Comparison of ENCODE assay signal across 13 mouse cellular contexts in the genomic region with DNA sequence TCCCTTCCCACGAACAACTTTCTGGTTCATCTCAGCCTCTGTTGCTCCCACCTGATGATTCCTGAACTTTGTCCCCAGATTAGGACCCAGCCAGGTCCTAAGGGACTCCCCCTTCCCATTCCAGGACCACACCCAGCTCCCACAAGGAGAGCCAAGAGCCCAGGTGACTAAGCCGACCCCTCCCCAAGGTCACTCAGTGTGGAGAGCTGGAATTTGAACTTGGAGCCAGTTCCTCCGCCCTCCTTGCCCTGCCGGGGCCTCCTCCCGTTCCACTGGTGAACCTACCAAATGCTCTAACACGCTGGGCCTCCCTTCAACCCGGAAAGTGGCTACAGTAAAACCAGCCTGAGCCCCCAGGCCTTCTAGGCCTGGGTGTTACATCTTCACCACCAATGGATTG. TPM values are rescaled to one million over a fixed set of nuclear protein-coding genes. Genes with fewer than 3 reads are reported as not detected.
DNase-seq lines count a peak whose midpoint lies in the region; ATAC-seq lines count a peak whose summit lies in the region.
"Had no signal": no experiment of that assay in that cellular context is flagged by ENCODE, and none has a peak within 500 bp of the region (broad histone marks: within the 10 kb centered on the region; RNA-seq: fewer than 3 reads in every experiment).

No protein-coding gene starts in this region.

- ATAC-seq in lung, embryonic 16.5 days (ENCODE audit: low read depth) = no peak
- no peak; the same call in 1 of the 2 replicates for ATAC-seq in intestine, embryonic 14.5 days (replicated peaks; ENCODE audit: low FRiP score, low TSS enrichment, low read depth)

- H3K27me3 ChIP-seq in lung, embryonic 16.5 days (ENCODE audit: control insufficient read depth, insufficient read depth, low read depth, low read length) = no peaks in the 10 kb centered on the region; the same call in 1 of the 2 replicates
- no peaks in the 10 kb centered on the region for H3K27me3 ChIP-seq in intestine, embryonic 14.5 days (replicated peaks; ENCODE audit: control insufficient read depth, insufficient read depth, low read length)
- H3K27me3 ChIP-seq in limb, embryonic 10.5 days (ENCODE audit: low read depth, poor library complexity, severe bottlenecking) = peaks cover 32% of the 10 kb centered on the region

- peak overlapping the region; percentile 63 for H3K9ac ChIP-seq in lung, embryonic 16.5 days (ENCODE audit: low read length)
- H3K9ac ChIP-seq in intestine, embryonic 14.5 days (ENCODE audit: low read length) = peak overlapping the region; percentile 1; the same call in 1 of the 2 replicates

- 49% methylated on average over 7 of the region's 7 CpGs for WGBS in lung, embryonic 16.5 days
- 74% methylated on average over 7 of the region's 7 CpGs for WGBS in intestine, embryonic 14.5 days
- WGBS in limb, embryonic 10.5 days = 86% methylated on average over 7 of the region's 7 CpGs

- H3K4me3 ChIP-seq in lung, embryonic 16.5 days (ENCODE audit: low read length) = peak overlapping the region; percentile 44
- no peak overlapping the region; the same call in 1 of the 2 replicates for H3K4me3 ChIP-seq in intestine, embryonic 14.5 days (ENCODE audit: low read depth, low read length)
- no peak overlapping the region for H3K4me3 ChIP-seq in limb, embryonic 10.5 days

- no peaks in the 10 kb centered on the region for H3K9me3 ChIP-seq in lung, embryonic 16.5 days (ENCODE audit: control insufficient read depth, low read length)
- no peaks in the 10 kb centered on the region for H3K9me3 ChIP-seq in intestine, embryonic 14.5 days (ENCODE audit: control insufficient read depth, low read length)
- H3K9me3 ChIP-seq in limb, embryonic 10.5 days (replicated peaks) = no peaks in the 10 kb centered on the region
- H3K9me3 ChIP-seq: G1E had no signal

- peak overlapping the region; percentile 46 for H3K4me2 ChIP-seq in lung, embryonic 16.5 days (ENCODE audit: low read depth, low read length)
- H3K4me2 ChIP-seq in intestine, embryonic 14.5 days (ENCODE audit: low read length) = peak overlapping the region; percentile 43

- H3K36me3 ChIP-seq in lung, embryonic 16.5 days (ENCODE audit: control insufficient read depth, insufficient read depth, low read length) = peaks cover 5% of the 10 kb centered on the region
- H3K36me3 ChIP-seq in intestine, embryonic 14.5 days (ENCODE audit: control insufficient read depth, insufficient read depth, low read length) = 0 out of 2 replicates have a peak, but pooled peaks cover under 1% of the 10 kb centered on the region
- peaks cover 15% of the 10 kb centered on the region for H3K36me3 ChIP-seq in limb, embryonic 10.5 days

- peak overlapping the region; percentile 83 for H3K27ac ChIP-seq in lung, embryonic 16.5 days (ENCODE audit: low read length)
- peak overlapping the region; percentile 44; the same call in 1 of the 2 replicates for H3K27ac ChIP-seq in intestine, embryonic 14.5 days (ENCODE audit: low read depth)
- no peak overlapping the region for H3K27ac ChIP-seq in limb, embryonic 10.5 days

- no peak for DNase-seq in lung, postnatal 36 days
- DNase-seq in intestine, embryonic 14.5 days (ENCODE audit: low spot score) = no peak
- peak; percentile 29 for DNase-seq in limb, embryonic 10.5 days (ENCODE audit: low spot score)
- DNase-seq in yolk sac, embryonic 10.5 days (ENCODE audit: low spot score) = peak; percentile 76
- DNase-seq in cerebellum, postnatal 10 days = no peak
- no peak for DNase-seq in adrenal gland, postnatal 25 days
- DNase-seq: layer of hippocampus, postnatal 36 days; right cerebral cortex, postnatal 25 days; thymus, postnatal 25 days had no signal

- peaks cover 18% of the 10 kb centered on the region for H3K4me1 ChIP-seq in lung, embryonic 16.5 days (replicated peaks; ENCODE audit: control insufficient read depth, insufficient read depth, low read length)
- no peaks in the 10 kb centered on the region; the same call in none of the 2 replicates for H3K4me1 ChIP-seq in intestine, embryonic 14.5 days (replicated peaks; ENCODE audit: control insufficient read depth, insufficient read depth, low read length)
- peaks cover 29% of the 10 kb centered on the region for H3K4me1 ChIP-seq in limb, embryonic 10.5 days

RNA-seq across cellular contexts. Expression of a gene that starts 1.3 kb away (rescaled TPM):
- 37.4 and 42.6 TPM in 2 replicates for polyA plus RNA-seq in lung, embryonic 16.5 days (2015; fragmentation: Nextera tagmentation; extraction: Ambion mirVana)
- polyA plus RNA-seq in intestine, embryonic 14.5 days (2014; fragmentation: Nextera tagmentation; extraction: Ambion mirVana) = 49.4 and 61.2 TPM in 2 replicates
- polyA plus RNA-seq in limb, embryonic 10.5 days (2016; fragmentation: Nextera tagmentation; extraction: Ambion mirVana) = 3.4 and 5.0 TPM in 2 replicates
- 1.6 and 2.6 TPM in 2 replicates for total RNA-seq in adrenal gland, postnatal 25 days (2021)
- polyA plus RNA-seq: G1E had no signal

RNA-seq across cellular contexts. Expression of a gene that starts 12.5 kb away (rescaled TPM):
- 45.1 and 50.2 TPM in 2 replicates for polyA plus RNA-seq in lung, embryonic 16.5 days (2015; fragmentation: Nextera tagmentation; extraction: Ambion mirVana)
- polyA plus RNA-seq in intestine, embryonic 14.5 days (2014; fragmentation: Nextera tagmentation; extraction: Ambion mirVana) = 23.1 and 27.0 TPM in 2 replicates
- polyA plus RNA-seq in limb, embryonic 10.5 days (2016; fragmentation: Nextera tagmentation; extraction: Ambion mirVana) = 42.9 and 46.1 TPM in 2 replicates
- total RNA-seq in adrenal gland, postnatal 25 days (2021) = 34.1 and 43.2 TPM in 2 replicates

RNA-seq across cellular contexts. Expression of a gene that starts 12.5 kb away (rescaled TPM):
- 52.7 and 53.6 TPM in 2 replicates for polyA plus RNA-seq in lung, embryonic 16.5 days (2015; fragmentation: Nextera tagmentation; extraction: Ambion mirVana)
- 86.2 and 90.9 TPM in 2 replicates for polyA plus RNA-seq in intestine, embryonic 14.5 days (2014; fragmentation: Nextera tagmentation; extraction: Ambion mirVana)
- 44.1 and 59.5 TPM in 2 replicates for polyA plus RNA-seq in limb, embryonic 10.5 days (2016; fragmentation: Nextera tagmentation; extraction: Ambion mirVana)
- 33.8 and 45.4 TPM in 2 replicates for total RNA-seq in adrenal gland, postnatal 25 days (2021)

RNA-seq across cellular contexts. Expression of a gene that starts 48.2 kb away (rescaled TPM):
- polyA plus RNA-seq in lung, embryonic 16.5 days (2015; fragmentation: Nextera tagmentation; extraction: Ambion mirVana) = 0.11 and 0.43 TPM in 2 replicates
- 0.39 and 0.93 TPM in 2 replicates for polyA plus RNA-seq in intestine, embryonic 14.5 days (2014; fragmentation: Nextera tagmentation; extraction: Ambion mirVana)
- 0.68 and 0.93 TPM in 2 replicates for polyA plus RNA-seq in limb, embryonic 10.5 days (2016; fragmentation: Nextera tagmentation; extraction: Ambion mirVana)
- not detected in 2 replicates for total RNA-seq in adrenal gland, postnatal 25 days (2021)
- total RNA-seq: heart, postnatal 4 days; megakaryocyte-erythroid progenitor cell, adult 5-6 weeks had no signal
- polyA plus RNA-seq: G1E had no signal

RNA-seq across cellular contexts. Expression of a gene that starts 52.0 kb away (rescaled TPM):
- 279 and 283 TPM in 2 replicates for polyA plus RNA-seq in lung, embryonic 16.5 days (2015; fragmentation: Nextera tagmentation; extraction: Ambion mirVana)
- polyA plus RNA-seq in intestine, embryonic 14.5 days (2014; fragmentation: Nextera tagmentation; extraction: Ambion mirVana) = 339 and 344 TPM in 2 replicates
- 258 and 272 TPM in 2 replicates for polyA plus RNA-seq in limb, embryonic 10.5 days (2016; fragmentation: Nextera tagmentation; extraction: Ambion mirVana)
- total RNA-seq in adrenal gland, postnatal 25 days (2021) = 629 and 681 TPM in 2 replicates

Comparison
In these comparisons a context has a peak if more than half of its experiments do, and no peak if none do; other contexts are left out.
1. DNase-seq: peak in limb, embryonic 10.5 days (single experiment) and yolk sac, embryonic 10.5 days (single experiment); none in lung, postnatal 36 days (single experiment), intestine, embryonic 14.5 days (single experiment), cerebellum, postnatal 10 days (0 of 2) and adrenal gland, postnatal 25 days (single experiment).